Mouse (Mus musculus) CD4-positive naive resting alpha-beta T cell, adult 57 days (primary cell): ENCODE data around the gene Calu. TPM values are rescaled to one million over a fixed set of nuclear protein-coding genes. Genes with fewer than 3 reads are reported as not detected.

Experiments used
- total RNA-seq: library from RNA; stranded (reverse); gene quantifications from one replicate; pipeline ENCODE4 v1.2.4, GENCODE M21; 2023

The Calu gene
- total RNA-seq: 51.0 TPM

GRCm38 (mm10) chr6:29347665-29348370 is at the start of gene Calu:
Gene Calu (plus strand): TSS chr6:29348069.

GRCm38 (mm10) chr6:29318879-29319278 is 29.0 kb upstream of the Calu start, which contains the start of gene Fam71f1:
Gene Fam71f1 (plus strand): TSS chr6:29319140.

GRCm38 (mm10) chr6:29388052-29388518 is 40.2 kb downstream of the Calu start, which contains the start of gene Opn1sw:
Gene Opn1sw (minus strand): TSS chr6:29388468.

GRCm38 (mm10) chr6:29395910-29396713 is 48.2 kb downstream of the Calu start, which contains the start of gene Ccdc136:
Gene Ccdc136 (plus strand): TSS chr6:29396309.

Other genes starting within 250 kb of the Calu start
- gene Rbm28, start 183.1 kb upstream of the Calu start, total RNA-seq: 72.7 TPM
- 0.18 TPM for gene Prrt4, start 168.5 kb upstream of the Calu start, total RNA-seq
- gene Impdh1, start 131.7 kb upstream of the Calu start, total RNA-seq: 141 TPM
- 13.3 TPM for gene Hilpda, start 75.6 kb upstream of the Calu start, total RNA-seq
- 1.9 TPM for gene Fam71f2, start 68.5 kb upstream of the Calu start, total RNA-seq
- gene Fam71f1, start 28.9 kb upstream of the Calu start, total RNA-seq: not detected
- gene Opn1sw, start 40.4 kb downstream of the Calu start, total RNA-seq: not detected
- 0.65 TPM for gene Ccdc136, start 48.2 kb downstream of the Calu start, total RNA-seq
- gene Flnc, start 85.2 kb downstream of the Calu start, total RNA-seq: 0.41 TPM
- 163 TPM for gene Atp6v1f, start 119.6 kb downstream of the Calu start, total RNA-seq
- gene Atp6v1fnb, start 123.4 kb downstream of the Calu start, total RNA-seq: 5.6 TPM
- not detected for gene Kcp, start 159.9 kb downstream of the Calu start, total RNA-seq
- gene Irf5, start 178.6 kb downstream of the Calu start, total RNA-seq: 10.6 TPM